Mouse (Mus musculus) cerebellum, adult 18-20 months (tissue): ENCODE results near the gene Ugt1a5.

Experiments used
- DNase-seq, 2 experiments: peaks; one replicate each; pipeline ENCODE4 v3.0.0; 2021

Gene Ugt1a5

DNA sequence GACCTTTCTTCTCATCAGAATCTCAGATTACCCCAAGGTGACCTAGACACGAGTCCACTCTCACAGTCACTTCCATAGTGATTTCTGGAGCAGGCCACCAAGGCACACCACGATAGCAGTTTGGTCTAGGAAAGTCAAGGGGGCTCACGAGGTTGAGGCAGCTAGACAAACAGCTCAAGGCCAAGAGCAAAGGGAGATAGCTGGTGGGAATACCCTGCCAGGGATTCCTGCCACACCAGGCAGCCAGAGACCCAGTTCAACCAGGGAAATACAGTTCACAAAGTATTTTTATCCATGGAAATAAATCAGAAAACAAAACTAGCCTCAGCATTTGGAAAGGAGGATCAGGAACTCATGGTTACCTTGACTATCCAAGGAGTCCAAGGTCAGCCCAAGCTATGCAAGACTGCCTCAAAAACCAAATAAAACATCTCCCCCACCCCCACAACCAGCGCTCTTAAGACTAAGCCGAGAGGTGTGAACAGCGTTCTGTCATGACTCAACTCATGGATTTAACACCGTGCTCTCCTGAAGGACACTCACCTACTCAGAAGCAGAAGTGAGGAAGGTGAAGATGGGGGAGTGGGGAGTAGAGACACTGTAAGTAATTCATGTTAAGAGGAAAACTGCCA lies 98.5 kb downstream of the Ugt1a5 start:
- DNase-seq: no peak

DNA sequence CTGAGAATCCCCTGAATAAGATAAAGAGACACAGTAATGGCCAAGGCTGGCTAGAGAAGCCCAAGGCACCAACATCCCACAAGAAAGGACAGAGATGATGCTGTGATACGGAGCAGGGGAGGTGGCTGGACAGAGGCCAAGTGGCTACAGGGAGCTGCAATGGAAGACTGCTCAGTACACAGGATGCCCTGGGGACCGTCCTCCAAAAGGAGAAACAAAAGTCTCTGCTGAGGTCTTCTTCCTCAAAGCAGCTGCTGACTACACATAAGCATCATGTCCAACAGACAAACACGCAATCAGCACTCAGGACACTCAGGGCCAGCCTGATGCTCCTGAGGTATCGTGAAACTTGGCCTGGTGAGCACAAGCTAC lies 99.0 kb downstream of the Ugt1a5 start:
- DNase-seq: no peak

DNA sequence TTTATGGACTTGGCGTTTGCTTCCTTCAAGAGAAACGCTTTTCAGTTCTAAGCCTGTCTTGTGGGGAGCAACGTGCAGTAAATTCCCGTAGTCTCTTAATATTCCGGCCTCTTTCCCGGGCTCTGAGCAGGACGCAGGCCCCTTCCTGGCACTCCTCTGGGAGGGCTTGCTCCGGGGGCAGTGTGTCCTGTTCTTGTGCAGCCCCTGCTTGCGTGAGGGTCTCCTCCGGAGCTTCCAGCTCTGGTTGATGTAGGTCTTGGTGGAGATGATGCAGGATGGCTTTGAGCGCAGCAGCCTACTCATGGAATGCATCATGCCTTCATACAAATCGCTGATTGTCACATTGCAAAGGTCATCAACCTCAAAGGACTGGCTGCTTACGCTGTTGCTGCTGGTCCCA lies 100.3 kb downstream of the Ugt1a5 start:
- DNase-seq: no peak

DNA sequence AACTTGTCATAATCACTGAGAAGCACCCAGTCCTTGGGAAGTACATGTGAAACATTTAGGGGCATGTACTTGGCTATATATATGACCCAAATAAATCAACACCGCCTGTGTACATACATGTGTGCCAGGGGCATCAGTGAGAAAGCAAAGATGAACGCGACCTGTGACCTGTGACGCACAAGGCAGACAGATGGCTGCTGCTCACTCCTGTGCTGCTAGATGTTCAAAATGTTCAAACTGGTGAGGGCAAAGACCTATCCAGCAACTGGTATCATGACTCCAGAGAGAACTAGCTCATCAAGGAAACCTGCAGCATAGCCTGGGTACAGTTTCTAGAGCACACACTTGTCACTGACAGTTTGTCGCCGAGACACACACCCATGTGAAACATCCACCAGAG lies 101.7 kb downstream of the Ugt1a5 start:
- DNase-seq: no peak

DNA sequence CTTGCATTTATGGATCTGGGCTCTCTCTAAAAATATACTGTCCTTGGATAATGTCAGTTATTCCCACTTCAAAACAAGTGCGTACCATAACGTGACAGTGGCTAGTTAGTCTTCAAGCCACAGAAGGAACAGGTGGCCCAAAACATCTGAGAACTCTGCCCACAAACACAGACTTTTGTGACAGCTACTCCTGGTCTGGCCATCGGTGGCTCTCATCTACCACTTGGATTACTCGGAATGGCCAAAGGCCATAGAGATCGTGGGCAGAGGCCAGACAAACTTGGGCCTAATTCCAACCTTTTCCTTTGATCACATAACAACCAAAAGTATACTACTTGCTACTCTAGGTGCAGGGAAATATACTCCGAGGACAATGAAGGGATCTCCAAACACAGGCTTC lies 102.3 kb downstream of the Ugt1a5 start:
- no peak for DNase-seq
